In genomic region chr15:93518143-93518902, GRCm38 (mm10) we compare ENCODE assay signal across 8 mouse cellular contexts.
DNase-seq lines count a peak whose midpoint lies in the region; ATAC-seq and TF ChIP-seq lines count a peak whose summit lies in the region.

No protein-coding gene starts in this region.

- no peak for TF ChIP-seq CTCF in gastrocnemius, adult 2 months (IDR thresholded peaks at IDR 0.05)

- intact Hi-C loops in gastrocnemius, adult 2 months (cut with DNase I): loop anchor here (1.0 kb wide), 1 partner anchor 58 kb away; no protein-coding TSS in a partner anchor
- intact Hi-C loops in gastrocnemius, postnatal 14 days (cut with DNase I; ENCODE audit: low total_unique reads): loop anchor here (5.0 kb wide), 1 partner anchor 59 kb away; no protein-coding TSS in a partner anchor

- H3K4me2 ChIP-seq in embryonic facial prominence, embryonic 14.5 days (ENCODE audit: low read depth, low read length): peak overlapping the region; percentile 93
- peak overlapping the region; percentile 94 for H3K4me2 ChIP-seq in limb, embryonic 12.5 days
- H3K4me2 ChIP-seq in midbrain, embryonic 14.5 days (ENCODE audit: low read length): peak overlapping the region; percentile 98

- H3K4me1 ChIP-seq in embryonic facial prominence, embryonic 14.5 days (ENCODE audit: control insufficient read depth, insufficient read depth, low read length): peaks cover 41% of the 10 kb centered on the region
- peaks cover 46% of the 10 kb centered on the region for H3K4me1 ChIP-seq in hindbrain, embryonic 10.5 days (replicated peaks)
- H3K4me1 ChIP-seq in limb, embryonic 12.5 days (replicated peaks): peaks cover 78% of the 10 kb centered on the region
- peaks cover 15% of the 10 kb centered on the region for H3K4me1 ChIP-seq in midbrain, embryonic 14.5 days (ENCODE audit: control insufficient read depth, insufficient read depth, low read length)

- no peaks in the 10 kb centered on the region for H3K9me3 ChIP-seq in embryonic facial prominence, embryonic 14.5 days (ENCODE audit: control insufficient read depth, low read length)
- no peaks in the 10 kb centered on the region for H3K9me3 ChIP-seq in hindbrain, embryonic 10.5 days
- no peaks in the 10 kb centered on the region for H3K9me3 ChIP-seq in limb, embryonic 12.5 days
- no peaks in the 10 kb centered on the region for H3K9me3 ChIP-seq in midbrain, embryonic 14.5 days (ENCODE audit: control insufficient read depth, low read length)

- peak overlapping the region; percentile 79 for H3K9ac ChIP-seq in embryonic facial prominence, embryonic 14.5 days (ENCODE audit: low read depth, low read length)
- peak overlapping the region; percentile 85 for H3K9ac ChIP-seq in limb, embryonic 12.5 days (replicated peaks)
- H3K9ac ChIP-seq in midbrain, embryonic 14.5 days (replicated peaks; ENCODE audit: low read length): peak overlapping the region; percentile 62; the same call in 1 of the 2 replicates

- H3K27ac ChIP-seq in gastrocnemius, adult 2 months: peak overlapping the region; percentile 88
- H3K27ac ChIP-seq in embryonic facial prominence, embryonic 14.5 days (replicated peaks; ENCODE audit: low read depth, low read length): peak overlapping the region; percentile 88
- H3K27ac ChIP-seq in hindbrain, embryonic 10.5 days: peak overlapping the region; percentile 83
- peak overlapping the region; percentile 91 for H3K27ac ChIP-seq in limb, embryonic 12.5 days
- H3K27ac ChIP-seq in midbrain, embryonic 14.5 days (replicated peaks; ENCODE audit: low read depth, low read length): no peak overlapping the region; the same call in 1 of the 2 replicates

- 4% methylated on average over 23 of the region's 23 CpGs for WGBS in embryonic facial prominence, embryonic 14.5 days
- WGBS in hindbrain, embryonic 10.5 days: 4% methylated on average over 23 of the region's 23 CpGs
- WGBS in limb, embryonic 12.5 days: 8% methylated on average over 23 of the region's 23 CpGs
- WGBS in midbrain, embryonic 14.5 days: 4% methylated on average over 23 of the region's 23 CpGs

- peak overlapping the region; percentile 94 for H3K4me3 ChIP-seq in gastrocnemius, adult 2 months
- peak overlapping the region; percentile 76 for H3K4me3 ChIP-seq in embryonic facial prominence, embryonic 14.5 days (ENCODE audit: low read depth, low read length)
- peak overlapping the region; percentile 82 for H3K4me3 ChIP-seq in hindbrain, embryonic 10.5 days
- H3K4me3 ChIP-seq in limb, embryonic 12.5 days (replicated peaks): peak overlapping the region; percentile 83
- H3K4me3 ChIP-seq in midbrain, embryonic 14.5 days (replicated peaks; ENCODE audit: low read depth, low read length): peak overlapping the region; percentile 76

- peak; percentile 56 for ATAC-seq in embryonic facial prominence, embryonic 14.5 days (ENCODE audit: low read depth)
- ATAC-seq in limb, embryonic 12.5 days (ENCODE audit: insufficient number of reproducible peaks, insufficient read depth, low FRiP score, low TSS enrichment, low read depth): no peak
- no peak for ATAC-seq in midbrain, embryonic 14.5 days (ENCODE audit: low FRiP score, low TSS enrichment)

- H3K27me3 ChIP-seq in embryonic facial prominence, embryonic 14.5 days (replicated peaks; ENCODE audit: control insufficient read depth, insufficient read depth, low read length): no peaks in the 10 kb centered on the region
- peaks cover 89% of the 10 kb centered on the region for H3K27me3 ChIP-seq in hindbrain, embryonic 10.5 days (ENCODE audit: insufficient read depth, poor library complexity, severe bottlenecking)
- no peaks in the 10 kb centered on the region; the same call in 1 of the 2 replicates for H3K27me3 ChIP-seq in limb, embryonic 12.5 days
- peaks cover 33% of the 10 kb centered on the region for H3K27me3 ChIP-seq in midbrain, embryonic 14.5 days (ENCODE audit: control insufficient read depth, insufficient read depth, low read length)

- no peaks in the 10 kb centered on the region for H3K36me3 ChIP-seq in embryonic facial prominence, embryonic 14.5 days (ENCODE audit: control insufficient read depth, insufficient read depth, low read length)
- no peaks in the 10 kb centered on the region for H3K36me3 ChIP-seq in hindbrain, embryonic 10.5 days
- no peaks in the 10 kb centered on the region for H3K36me3 ChIP-seq in limb, embryonic 12.5 days
- H3K36me3 ChIP-seq in midbrain, embryonic 14.5 days (ENCODE audit: control insufficient read depth, insufficient read depth, low read length): no peaks in the 10 kb centered on the region

- peak; percentile 34 for DNase-seq in gastrocnemius, adult 2 months
- DNase-seq in gastrocnemius, postnatal 14 days: no peak
- peak; percentile 86 for DNase-seq in embryonic facial prominence, embryonic 14.5 days (ENCODE audit: low spot score)
- DNase-seq in hindbrain, embryonic 10.5 days (ENCODE audit: low spot score): peak; percentile 15
- DNase-seq in midbrain, embryonic 14.5 days: peak; percentile 36
- DNase-seq in layer of hippocampus, adult 8-10 months (ENCODE audit: low spot score in 2 of 2): no peak
- no peak for DNase-seq in spleen, postnatal 36 days (ENCODE audit: low spot score in 2 of 2)

Comparison
In these comparisons a context has a peak if more than half of its experiments do, and no peak if none do; other contexts are left out.
1. DNase-seq: peak in gastrocnemius, adult 2 months (single experiment), embryonic facial prominence, embryonic 14.5 days (single experiment), hindbrain, embryonic 10.5 days (single experiment) and midbrain, embryonic 14.5 days (single experiment); none in gastrocnemius, postnatal 14 days (single experiment), layer of hippocampus, adult 8-10 months (0 of 2) and spleen, postnatal 36 days (0 of 2).
2. Peak in every context shown above with its lines, with median percentiles within 50 percentile points of each other: H3K4me3 ChIP-seq, H3K4me2 ChIP-seq and H3K9ac ChIP-seq.